Mouse (Mus musculus) megakaryocyte, embryonic 14.5 days (primary cell): ENCODE measurements at regions not wholly inside any gene's neighbourhood (a gene's known extent, or its start where the extent isn't known, plus 50 kb on each side); places are given as distances from the start of the nearest gene placed in this dataset.

Experiments used
- FLI1 ChIP-seq: IDR thresholded peaks from 2 replicates; pipeline ENCODE4 v1.6.1; 2012; ENCODE audit warnings: low read length, inconsistent platforms, mixed read lengths
- GATA1 ChIP-seq: IDR thresholded peaks from 3 replicates; pipeline ENCODE4 v1.6.1; 2012; ENCODE audit warnings: mixed read lengths, low read length, inconsistent platforms, borderline replicate concordance

- no peak for TF ChIP-seq GATA1
- no peak for TF ChIP-seq FLI1
These were observed 205.9 kb downstream of the Dusp6 start for GRCm38 (mm10) chr10:99468971-99469370.
